Mouse (Mus musculus) heart, postnatal 10 days (tissue): ENCODE results near the gene Tbc1d1. TPM values are rescaled to one million over a fixed set of nuclear protein-coding genes. Genes with fewer than 3 reads are reported as not detected.

Experiments used
- DNase-seq, 2 experiments: peaks; one replicate each; pipeline ENCODE4 v3.0.0; 2021
- intact Hi-C: fragments of 180-260 bp; cut with DNase I; formaldehyde crosslinking; loops from one replicate; pipeline ENCODE4 v1.15.1; 2025
- total RNA-seq, 2 experiments: library from RNA; stranded (reverse); gene quantifications; 2 replicates each; pipeline ENCODE4 v1.2.3; 2021

Tbc1d1 gene
- total RNA-seq, 2 experiments from 2014 or later = 33.3 to 41.1 TPM

DNA sequence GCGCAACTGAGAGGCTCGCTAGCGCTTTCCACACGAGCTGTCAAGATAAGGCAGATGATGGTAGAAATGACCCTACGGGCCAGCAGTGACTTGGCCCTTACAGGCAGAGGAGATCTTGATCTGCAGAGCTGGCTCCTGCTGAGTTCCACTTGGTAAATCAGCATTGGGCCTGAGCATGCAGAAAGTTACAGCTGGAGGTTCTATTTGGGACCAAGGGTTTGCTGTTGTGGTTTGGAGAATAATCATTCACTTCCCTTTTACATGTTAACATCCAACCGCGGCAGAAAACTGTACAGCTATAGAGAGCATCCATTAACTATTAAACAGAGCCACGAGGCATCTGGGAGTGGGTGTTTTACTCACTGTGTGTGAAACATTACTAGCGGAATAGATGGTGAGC lies 111.2 kb downstream of the Tbc1d1 start:
- intact Hi-C loops = no loop called here

DNA sequence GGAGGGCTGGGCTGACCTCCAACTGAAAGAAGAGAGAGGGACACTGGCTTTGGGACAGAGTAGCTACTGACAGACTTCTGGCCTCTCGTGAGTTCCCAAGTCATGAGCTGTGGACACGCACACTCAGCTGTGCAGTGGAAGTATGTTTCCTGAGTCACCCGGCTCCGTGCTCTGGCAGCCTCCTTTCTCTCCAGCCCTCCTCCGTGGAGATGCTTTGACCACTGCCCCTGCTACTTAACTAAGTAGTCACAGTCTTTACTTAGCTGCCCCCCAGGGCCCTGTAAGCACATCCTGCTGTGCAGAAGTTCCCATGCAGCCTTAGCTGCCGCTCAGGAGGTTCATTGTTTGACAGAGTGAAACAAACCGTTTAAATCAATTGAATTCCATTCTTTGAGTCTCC lies 113.6 kb downstream of the Tbc1d1 start:
- no peak for DNase-seq
- intact Hi-C loops = loop anchor here (10.0 kb wide), 2 partner anchors 165 to 455 kb away; partner anchors contain the start of gene 0610040J01Rik

More for the DNA sequence above, 111.2 kb downstream of the Tbc1d1 start:
- DNase-seq = no peak

- intact Hi-C loops = loop anchor here (10.0 kb wide), 2 partner anchors 169 to 459 kb away; partner anchors contain the start of gene 0610040J01Rik
- no peak for DNase-seq
Observed at GRCm38 (mm10) chr5:64273517-64273916, 117.4 kb downstream of the Tbc1d1 start.

- intact Hi-C loops = loop anchor here (1.0 to 10.0 kb wide), 5 partner anchors 71 to 459 kb away; partner anchors contain the start of gene 0610040J01Rik
- DNase-seq = no peak
Observed at GRCm38 (mm10) chr5:64274296-64274695, 118.2 kb downstream of the Tbc1d1 start.

DNA sequence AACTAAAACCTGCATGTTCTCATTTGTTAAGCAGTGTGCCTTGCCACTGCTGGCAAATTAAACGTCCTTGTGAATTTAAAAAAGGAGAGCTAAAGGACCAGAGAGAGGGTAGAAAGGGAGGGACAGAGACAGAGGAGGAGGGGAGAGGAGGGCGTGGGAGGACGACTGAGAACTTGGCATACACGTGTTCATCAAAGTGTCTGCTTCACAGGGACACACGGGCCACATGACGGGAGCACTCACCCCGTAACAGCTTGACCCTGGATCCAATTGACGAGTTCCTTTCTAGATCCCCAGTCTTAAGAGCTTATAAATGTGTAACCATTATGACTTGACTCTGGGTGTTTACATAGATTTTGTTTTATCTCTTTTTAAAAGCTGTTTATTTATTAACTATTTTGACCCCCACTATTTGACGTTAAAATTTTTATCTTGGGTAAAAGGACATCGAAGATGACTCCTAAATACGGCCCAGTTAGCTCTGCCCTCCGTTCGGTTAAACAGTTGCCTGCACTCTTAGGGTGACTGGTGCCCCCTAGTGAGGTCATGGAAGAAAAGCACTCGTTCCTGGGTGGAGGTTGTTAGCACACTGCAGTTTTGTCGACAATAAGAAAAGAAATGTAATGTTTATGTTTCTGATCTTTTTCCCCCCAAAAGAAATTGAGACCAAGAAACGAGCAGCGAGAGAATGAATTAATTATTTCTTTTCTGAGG lies 118.8 kb downstream of the Tbc1d1 start:
- intact Hi-C loops = loop anchor here (1.0 to 10.0 kb wide), 5 partner anchors 72 to 460 kb away; partner anchors contain the start of gene 0610040J01Rik
- DNase-seq = peak; percentile 65 to 80

DNA sequence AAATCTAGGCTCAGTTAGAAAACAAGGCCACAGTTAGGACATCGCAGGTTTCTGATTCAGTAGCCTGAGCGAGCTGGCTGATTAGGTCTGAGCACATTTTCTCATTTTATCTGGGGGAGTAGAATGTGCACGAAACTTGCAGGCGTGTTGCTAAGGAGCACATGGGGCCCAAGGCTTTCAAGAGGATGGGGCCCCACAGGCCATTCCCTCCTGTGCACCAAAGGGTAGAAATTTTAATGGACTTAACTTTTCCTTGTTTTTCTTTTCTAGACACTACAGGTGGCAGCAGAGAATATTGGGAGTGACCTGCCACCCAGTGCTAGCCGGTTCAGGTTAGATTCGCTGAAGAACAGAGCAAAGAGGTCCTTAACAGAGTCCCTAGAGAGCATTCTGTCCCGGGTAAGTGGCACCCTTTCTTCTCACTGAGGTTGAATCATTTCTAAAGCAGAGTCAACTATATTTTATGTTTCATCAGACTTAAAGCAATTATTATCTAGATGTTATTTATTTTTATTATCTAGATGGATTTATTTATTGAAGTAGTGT lies 121.6 kb downstream of the Tbc1d1 start:
- no peak for DNase-seq
- intact Hi-C loops = loop anchor here (10.0 kb wide), 2 partner anchors 173 to 463 kb away; partner anchors contain the start of gene 0610040J01Rik

DNA sequence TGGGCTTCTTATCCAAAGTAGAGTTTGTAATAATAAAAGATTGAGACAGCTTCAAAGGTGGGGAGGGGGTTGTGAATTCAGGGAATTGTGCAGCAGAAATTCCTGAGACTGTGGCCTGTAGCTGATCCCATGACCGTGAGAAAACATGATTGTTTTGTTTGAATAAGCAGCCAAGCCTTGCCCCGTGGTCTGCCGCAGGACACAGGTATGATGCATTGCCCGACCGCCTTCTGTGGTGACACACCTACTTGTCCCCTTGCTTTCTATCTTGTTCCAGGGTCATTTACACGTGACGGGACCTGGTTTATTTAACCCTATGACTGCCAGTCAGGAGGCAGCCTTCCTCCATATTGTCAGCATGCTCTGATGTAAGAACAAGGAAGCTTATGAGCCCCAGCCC lies 123.6 kb downstream of the Tbc1d1 start:
- no peak for DNase-seq
- intact Hi-C loops = loop anchor here (10.0 kb wide), 2 partner anchors 175 to 465 kb away; partner anchors contain the start of gene 0610040J01Rik

- DNase-seq = no peak
- intact Hi-C loops = no loop called here
Observed at GRCm38 (mm10) chr5:64280191-64280590, 124.1 kb downstream of the Tbc1d1 start.

DNA sequence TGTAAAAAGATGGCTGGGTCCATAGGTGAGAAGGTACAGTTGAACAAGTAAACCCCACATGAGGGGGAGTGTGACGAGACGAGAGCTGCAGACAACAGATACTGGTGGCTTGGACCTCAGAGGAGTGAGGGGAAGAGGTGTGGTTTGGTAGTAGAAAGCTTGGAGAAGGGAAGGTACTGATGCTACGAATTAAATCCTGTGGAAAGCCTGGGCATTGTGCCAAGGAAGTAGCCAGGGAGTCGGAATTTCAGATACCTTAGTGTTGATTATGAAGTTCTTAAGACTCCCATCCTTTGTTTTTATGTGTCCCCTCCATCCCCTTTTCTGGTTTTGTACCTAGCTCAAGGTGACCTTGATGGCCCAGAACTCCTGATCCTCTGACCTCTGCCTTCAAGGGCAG lies 124.5 kb downstream of the Tbc1d1 start:
- no peak for DNase-seq
- intact Hi-C loops = no loop called here

- intact Hi-C loops = no loop called here
- DNase-seq = no peak
Observed at GRCm38 (mm10) chr5:64281674-64282073, 125.6 kb downstream of the Tbc1d1 start.

GRCm38 (mm10) chr5:64282594-64282993 lies 126.5 kb downstream of the Tbc1d1 start:
- intact Hi-C loops = no loop called here
- DNase-seq = no peak

GRCm38 (mm10) chr5:64285289-64285688 lies 129.2 kb downstream of the Tbc1d1 start:
- intact Hi-C loops = loop anchor here (5.0 kb wide), 2 partner anchors 222 to 527 kb away; no protein-coding TSS in a partner anchor
- DNase-seq = no peak

- DNase-seq = no peak
- intact Hi-C loops = loop anchor here (5.0 kb wide), 2 partner anchors 221 to 526 kb away; no protein-coding TSS in a partner anchor
Observed at GRCm38 (mm10) chr5:64285851-64286250, 129.7 kb downstream of the Tbc1d1 start.

DNA sequence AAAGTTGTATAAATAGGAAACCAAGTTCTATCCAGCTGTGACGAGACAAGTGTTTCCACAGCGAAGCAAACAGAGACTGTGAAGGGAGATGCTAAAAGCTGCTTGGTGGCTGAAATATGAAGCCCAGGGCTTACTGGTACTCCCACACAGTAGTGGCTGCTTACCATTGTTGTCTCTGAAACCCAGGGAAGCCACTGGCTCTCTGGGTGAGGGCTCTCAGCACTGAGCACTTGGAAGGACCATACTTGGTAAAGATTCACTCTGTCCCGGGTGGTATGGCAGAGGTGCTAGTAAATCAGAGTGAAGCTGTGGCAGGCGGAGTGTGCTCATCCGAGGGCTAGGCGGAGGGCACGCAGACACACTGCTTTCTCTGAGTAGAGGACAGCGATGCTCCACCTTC lies 131.2 kb downstream of the Tbc1d1 start:
- intact Hi-C loops = loop anchor here (5.0 kb wide), 2 partner anchors 220 to 525 kb away; no protein-coding TSS in a partner anchor
- DNase-seq = no peak

DNA sequence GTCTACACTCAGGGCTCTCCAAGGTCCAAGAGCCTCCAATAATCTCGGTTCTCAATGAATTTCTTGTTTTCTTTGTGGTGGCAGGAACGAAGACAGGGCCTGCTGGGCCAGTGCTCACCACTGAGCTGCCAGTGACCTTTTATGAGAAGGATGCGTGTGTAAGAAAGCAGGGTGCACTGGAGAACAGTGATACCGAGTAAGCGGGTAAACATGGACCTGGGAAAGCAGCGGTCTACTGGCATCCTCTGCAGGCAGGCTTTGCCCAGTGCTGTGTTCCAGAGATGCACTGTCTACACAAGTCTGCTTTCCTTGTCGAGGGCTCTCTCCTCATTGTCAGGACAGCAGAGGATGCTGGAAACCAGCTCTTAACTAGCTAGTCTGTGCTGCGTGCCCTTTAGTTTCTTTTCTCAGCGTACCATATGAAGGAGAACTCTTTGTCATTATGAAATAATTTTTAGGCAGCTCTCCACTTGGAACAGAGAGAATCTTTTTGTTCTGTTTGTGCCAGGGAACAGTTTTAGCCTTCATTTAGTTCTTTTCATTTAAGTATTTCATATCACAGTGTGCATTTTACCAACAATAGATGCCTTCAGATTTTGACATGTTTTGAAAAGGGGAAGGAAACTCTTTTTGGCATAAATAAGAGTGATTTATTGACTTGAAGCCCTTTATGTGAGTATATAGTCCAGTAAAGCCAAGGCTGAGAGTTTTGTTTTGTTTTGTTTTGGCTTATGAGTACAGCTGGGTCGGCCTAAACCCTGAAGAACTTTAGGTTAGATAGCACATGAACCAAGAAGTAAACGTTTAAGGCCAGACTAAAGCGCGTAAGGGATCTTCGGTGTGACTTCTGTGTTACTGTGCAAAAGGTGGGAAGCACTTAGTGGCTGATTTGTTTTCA lies 132.2 kb downstream of the Tbc1d1 start:
- intact Hi-C loops = loop anchor here (2.0 to 5.0 kb wide), 3 partner anchors 219 to 579 kb away; no protein-coding TSS in a partner anchor
- no peak for DNase-seq

GRCm38 (mm10) chr5:64289202-64290060 lies 133.3 kb downstream of the Tbc1d1 start:
- intact Hi-C loops = loop anchor here (2.0 to 5.0 kb wide), 5 partner anchors 53 to 577 kb away; no protein-coding TSS in a partner anchor
- peak; percentile 95 for DNase-seq

DNA sequence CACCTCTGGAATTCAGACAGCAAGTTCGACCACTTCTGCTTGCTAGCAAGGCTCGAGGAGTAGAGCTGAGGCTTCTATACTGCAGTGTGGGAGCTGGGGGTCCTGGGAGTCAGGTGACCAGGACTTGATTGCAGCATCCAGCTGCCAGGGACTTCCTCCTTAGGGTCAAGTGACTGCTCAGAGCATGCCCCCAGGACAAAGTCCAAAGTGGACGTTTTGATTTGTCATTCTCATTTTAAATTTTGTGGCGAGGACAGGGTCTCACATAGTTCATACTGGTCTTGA lies 133.9 kb downstream of the Tbc1d1 start:
- DNase-seq = no peak
- intact Hi-C loops = loop anchor here (2.0 to 5.0 kb wide), 2 partner anchors 52 to 91 kb away; no protein-coding TSS in a partner anchor

- intact Hi-C loops = loop anchor here (2.0 to 5.0 kb wide), 2 partner anchors 51 to 89 kb away; no protein-coding TSS in a partner anchor
- no peak for DNase-seq
Observed at GRCm38 (mm10) chr5:64291657-64292056, 135.6 kb downstream of the Tbc1d1 start.

- intact Hi-C loops = no loop called here
- no peak for DNase-seq
Observed at GRCm38 (mm10) chr5:64295621-64296020, 139.5 kb downstream of the Tbc1d1 start.

GRCm38 (mm10) chr5:64296328-64296727 lies 140.2 kb downstream of the Tbc1d1 start:
- DNase-seq = peak in 1 of 2 experiments; percentile 57
- intact Hi-C loops = no loop called here
